Mouse (Mus musculus): ENCODE measurements around the gene Phgdh.

Gene Phgdh

GRCm38 (mm10) chr3:98339706-98340109 is at the start of gene Phgdh:
TSS of gene Phgdh (minus strand) at chr3:98339990.
- DNase-seq, result peak; percentile 14

- no peak for DNase-seq
Observed at GRCm38 (mm10) chr3:98389305-98389704, 49.5 kb upstream of the Phgdh start.

- no peak for DNase-seq
Observed at GRCm38 (mm10) chr3:98387756-98388155, 48.0 kb upstream of the Phgdh start.

GRCm38 (mm10) chr3:98387086-98387485 is 47.3 kb upstream of the Phgdh start:
- no peak for DNase-seq

GRCm38 (mm10) chr3:98383024-98383790 is 43.4 kb upstream of the Phgdh start:
- peak; percentile 58 for DNase-seq

- DNase-seq, result peak; percentile 90
Observed at GRCm38 (mm10) chr3:98382246-98382939, 42.6 kb upstream of the Phgdh start, which contains the start of gene Zfp697. TSS of gene Zfp697 (plus strand) at chr3:98382461.

- DNase-seq, result no peak
Observed at GRCm38 (mm10) chr3:98381677-98382245, 42.0 kb upstream of the Phgdh start.

- no peak for DNase-seq
Observed at GRCm38 (mm10) chr3:98379236-98379635, 39.4 kb upstream of the Phgdh start.

- DNase-seq, result no peak
Observed at GRCm38 (mm10) chr3:98378267-98378666, 38.5 kb upstream of the Phgdh start.

GRCm38 (mm10) chr3:98374980-98375379 is 35.2 kb upstream of the Phgdh start:
- DNase-seq, result no peak

GRCm38 (mm10) chr3:98374062-98374719 is 34.4 kb upstream of the Phgdh start:
- no peak for DNase-seq

- DNase-seq, result no peak
Observed at GRCm38 (mm10) chr3:98368776-98369175, 29.0 kb upstream of the Phgdh start.

- DNase-seq, result no peak
Observed at GRCm38 (mm10) chr3:98368283-98368682, 28.5 kb upstream of the Phgdh start.

- no peak for DNase-seq
Observed at GRCm38 (mm10) chr3:98366823-98367222, 27.0 kb upstream of the Phgdh start.

GRCm38 (mm10) chr3:98366086-98366485 is 26.3 kb upstream of the Phgdh start:
- no peak for DNase-seq

- DNase-seq, result no peak
Observed at GRCm38 (mm10) chr3:98362753-98363152, 23.0 kb upstream of the Phgdh start.

- no peak for DNase-seq
Observed at GRCm38 (mm10) chr3:98356632-98357370, 17.0 kb upstream of the Phgdh start.

GRCm38 (mm10) chr3:98356026-98356365 is 16.2 kb upstream of the Phgdh start:
- DNase-seq, result no peak

- DNase-seq, result no peak
Observed at GRCm38 (mm10) chr3:98355344-98356025, 15.7 kb upstream of the Phgdh start.

GRCm38 (mm10) chr3:98353892-98354291 is 14.1 kb upstream of the Phgdh start:
- DNase-seq, result no peak

GRCm38 (mm10) chr3:98348705-98349104 is 8.9 kb upstream of the Phgdh start:
- no peak for DNase-seq

GRCm38 (mm10) chr3:98348106-98348505 is 8.3 kb upstream of the Phgdh start:
- no peak for DNase-seq
